Mouse (Mus musculus) NIH3T3 (cell line): ENCODE measurements around the gene Cdc25a.

ENCODE experiments used
- DNase-seq: peaks from one replicate; pipeline ENCODE4 v3.0.0-alpha.2; 2012; ENCODE audit warnings: low read depth

Cdc25a gene

GRCm38 (mm10) chr9:109874797-109875691 is at the start of gene Cdc25a:
Cdc25a (plus strand) TSS chr9:109875579.
- peak; percentile 98 for DNase-seq

- DNase-seq: no peak
These were observed 49.6 kb upstream of the Cdc25a start for GRCm38 (mm10) chr9:109825739-109826138.

GRCm38 (mm10) chr9:109826181-109826580 is 49.2 kb upstream of the Cdc25a start:
- DNase-seq: no peak

- DNase-seq: peak; percentile 89
These were observed 42.8 kb upstream of the Cdc25a start, which contains the start of gene Nme6 for GRCm38 (mm10) chr9:109832391-109833087. Nme6 (plus strand) TSS chr9:109832749.

GRCm38 (mm10) chr9:109833088-109833412 is 42.3 kb upstream of the Cdc25a start:
- no peak for DNase-seq

- DNase-seq: peak; percentile 93
These were observed 26.0 kb upstream of the Cdc25a start, which contains the start of gene Camp for GRCm38 (mm10) chr9:109849312-109849758. Camp (minus strand) TSS chr9:109849617.

- peak; percentile 47 for DNase-seq
These were observed 25.3 kb upstream of the Cdc25a start for GRCm38 (mm10) chr9:109850099-109850498.

- DNase-seq: no peak
These were observed 21.0 kb upstream of the Cdc25a start for GRCm38 (mm10) chr9:109854341-109854740.

- DNase-seq: no peak
These were observed 19.4 kb upstream of the Cdc25a start for GRCm38 (mm10) chr9:109855947-109856346.

GRCm38 (mm10) chr9:109862397-109863044 is 12.9 kb upstream of the Cdc25a start:
- peak; percentile 84 for DNase-seq

GRCm38 (mm10) chr9:109863085-109863484 is 12.3 kb upstream of the Cdc25a start:
- DNase-seq: peak; percentile 22

GRCm38 (mm10) chr9:109866218-109866617 is 9.2 kb upstream of the Cdc25a start:
- DNase-seq: no peak

- DNase-seq: no peak
These were observed 4.3 kb upstream of the Cdc25a start for GRCm38 (mm10) chr9:109870983-109871572.

GRCm38 (mm10) chr9:109875695-109876601 is 569 bp downstream of the Cdc25a start:
- peak; percentile 76 for DNase-seq

- DNase-seq: peak; percentile 51
These were observed 1.4 kb downstream of the Cdc25a start for GRCm38 (mm10) chr9:109876756-109877155.

- peak; percentile 23 for DNase-seq
These were observed 2.3 kb downstream of the Cdc25a start for GRCm38 (mm10) chr9:109877666-109878065.

GRCm38 (mm10) chr9:109879305-109879704 is 3.9 kb downstream of the Cdc25a start:
- no peak for DNase-seq

- no peak for DNase-seq
These were observed 10.9 kb downstream of the Cdc25a start for GRCm38 (mm10) chr9:109886259-109886658.

GRCm38 (mm10) chr9:109887321-109887720 is 11.9 kb downstream of the Cdc25a start:
- DNase-seq: no peak

- DNase-seq: no peak
These were observed 16.1 kb downstream of the Cdc25a start for GRCm38 (mm10) chr9:109891501-109891900.
